Mouse (Mus musculus) liver, postnatal 0 days (tissue): Measurements from ENCODE around the gene Klhl35.

Experiments used
- CTCF ChIP-seq: sonication (generic); IDR thresholded peaks from 2 replicates; pipeline ENCODE4 v1.5.1; 2016; ENCODE audit warnings: antibody characterized with exemption, low read depth
- EP300 ChIP-seq: IDR thresholded peaks from 2 replicates; pipeline ENCODE4 v1.6.1; 2016; ENCODE audit warnings: antibody characterized with exemption, low read depth, mild to moderate bottlenecking

DNA sequence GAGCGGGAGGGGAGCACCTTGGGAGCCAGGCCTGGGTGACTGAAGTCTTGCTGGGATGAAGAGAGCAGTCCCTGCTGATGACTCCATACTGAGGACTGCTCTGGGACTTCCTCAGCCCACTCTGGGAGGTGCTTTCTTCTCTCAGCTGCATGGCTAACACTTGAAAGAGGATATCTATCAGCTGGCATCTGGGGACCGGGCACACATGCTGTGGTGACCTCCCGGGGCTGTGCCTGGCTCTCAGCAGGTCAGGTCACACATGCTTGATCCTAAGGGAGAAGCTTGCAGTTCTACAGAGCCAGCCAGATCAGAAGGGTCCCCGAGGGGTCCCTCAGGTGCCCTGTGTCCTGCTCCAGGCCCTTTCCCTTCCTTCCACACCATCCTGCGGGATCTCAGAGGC lies 22.6 kb upstream of the Klhl35 start:
- TF ChIP-seq CTCF: no peak
- no peak for TF ChIP-seq EP300
